ENCODE assay signal across 14 mouse cellular contexts in the genomic region with DNA sequence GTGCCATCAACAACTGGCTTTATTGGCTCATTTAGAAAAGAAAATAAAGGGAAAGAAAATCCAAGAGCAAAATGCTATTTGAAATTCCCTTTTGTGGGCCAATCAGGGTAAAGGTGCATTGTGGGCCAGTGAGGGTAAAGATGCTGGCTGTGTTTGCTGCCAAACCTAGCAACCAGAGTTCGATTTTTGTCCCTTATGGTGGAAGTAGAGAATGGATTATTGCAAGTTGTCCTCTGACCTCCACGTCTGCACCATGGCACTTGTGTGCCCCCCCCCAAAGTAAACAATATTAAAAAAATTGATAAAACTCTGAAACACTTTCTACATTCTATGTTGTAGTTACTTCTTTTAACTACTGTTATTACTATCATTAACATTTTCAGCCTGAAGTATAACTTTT.
"Had no signal": no experiment of that assay in that cellular context is flagged by ENCODE, and none has a peak within 500 bp of the region (broad histone marks: within the 10 kb centered on the region; RNA-seq: fewer than 3 reads in every experiment).

No protein-coding gene starts in this region.

- DNase-seq: kidney, adult 18-20 months; lung, adult 2 months; right cerebral cortex, adult 18-20 months; thymus, adult 2 months; thymus, postnatal 14 days; thymus, postnatal 4 days had no signal

- H3K27ac ChIP-seq: limb, embryonic 10.5 days; limb, embryonic 13.5 days; liver, embryonic 12.5 days; liver, embryonic 15.5 days; neural tube, embryonic 12.5 days; stomach, postnatal 0 days had no signal

- ATAC-seq: liver, embryonic 12.5 days had no signal

- H3K27me3 ChIP-seq: limb, embryonic 13.5 days; neural tube, embryonic 12.5 days; neural tube, embryonic 15.5 days had no signal

- H3K9me3 ChIP-seq: limb, embryonic 10.5 days; limb, embryonic 13.5 days; liver, embryonic 12.5 days; liver, embryonic 15.5 days; midbrain, embryonic 12.5 days; neural tube, embryonic 12.5 days; neural tube, embryonic 15.5 days had no signal

- H3K9ac ChIP-seq: limb, embryonic 13.5 days; liver, embryonic 12.5 days; liver, embryonic 15.5 days; midbrain, embryonic 12.5 days; neural tube, embryonic 12.5 days; neural tube, embryonic 15.5 days had no signal

- H3K36me3 ChIP-seq: limb, embryonic 10.5 days; limb, embryonic 13.5 days; liver, embryonic 12.5 days; liver, embryonic 15.5 days; midbrain, embryonic 12.5 days; neural tube, embryonic 12.5 days; neural tube, embryonic 15.5 days had no signal

- H3K4me3 ChIP-seq: limb, embryonic 10.5 days; limb, embryonic 13.5 days; liver, embryonic 12.5 days; liver, embryonic 15.5 days; midbrain, embryonic 12.5 days; neural tube, embryonic 12.5 days; neural tube, embryonic 15.5 days had no signal

- H3K4me2 ChIP-seq: limb, embryonic 13.5 days; liver, embryonic 12.5 days; liver, embryonic 15.5 days; midbrain, embryonic 12.5 days; neural tube, embryonic 12.5 days; neural tube, embryonic 15.5 days had no signal
